Mouse (Mus musculus) kidney, adult 2 months (tissue): ENCODE results near the gene Gys2. TPM values are rescaled to one million over a fixed set of nuclear protein-coding genes. Genes with fewer than 3 reads are reported as not detected.

Source experiments
- DNase-seq: peaks from one replicate; pipeline ENCODE4 v3.0.0; 2021
- H3K27ac ChIP-seq: fragments of 200-500 bp; 2 replicates; pipeline ENCODE4 v1.5.1; 2012; ENCODE audit warnings: low read depth, low read length, control low read depth, inconsistent platforms; ENCODE audit not compliant: insufficient read depth
- H3K27me3 ChIP-seq: fragments of 200-500 bp; replicated peaks from 2 replicates; pipeline ENCODE4 v1.6.1; 2012; ENCODE audit warnings: mild to moderate bottlenecking, moderate library complexity, low read length, inconsistent platforms; ENCODE audit not compliant: control insufficient read depth, insufficient read depth
- H3K36me3 ChIP-seq: fragments of 200-500 bp; 2 replicates; pipeline ENCODE4 v1.6.1; 2012; ENCODE audit warnings: mild to moderate bottlenecking, moderate library complexity, low read length, inconsistent platforms; ENCODE audit not compliant: control insufficient read depth, insufficient read depth
- H3K4me1 ChIP-seq: fragments of 200-500 bp; 2 replicates; pipeline ENCODE4 v1.6.1; 2011; ENCODE audit warnings: low read length; ENCODE audit not compliant: control insufficient read depth, insufficient read depth
- H3K4me3 ChIP-seq: fragments of 200-500 bp; 2 replicates; pipeline ENCODE4 v1.5.1; 2011; ENCODE audit warnings: mild to moderate bottlenecking, low read depth, low read length, control low read depth; ENCODE audit not compliant: insufficient read depth
- CTCF ChIP-seq: fragments of 200-500 bp; conservative IDR thresholded peaks from 2 replicates; pipeline ENCODE4 v1.5.1; 2011; ENCODE audit warnings: low read depth, mild to moderate bottlenecking, control low read depth, low read length, moderate library complexity, mixed read lengths; ENCODE audit not compliant: insufficient read depth, insufficient read length
- POLR2A ChIP-seq: fragments of 200-500 bp; IDR thresholded peaks from one replicate; pipeline ENCODE4 v1.6.1; 2011; ENCODE audit warnings: low read depth, low read length, control low read depth
- WGBS: fragments of 180-500 bp; shearing (Covaris S2); methylation state at CpG from one replicate; pipeline ENCODE4 v1.1.7; 2018; 5-methylcytosine and 5-hydroxymethylcytosine counted together
- polyA plus RNA-seq: library from polyadenylated mRNA; depleted of rRNA; stranded (reverse); fragments of >200 nt; gene quantifications from 2 replicates; pipeline ENCODE4 v1.2.3, GENCODE M21; 2012; rRNA removed

The Gys2 gene
- polyA plus RNA-seq, 1 experiment = 14.8 TPM

GRCm38 (mm10) chr6:142387011-142387754 is 85.7 kb downstream of the Gys2 start, which contains the start of the genes Recql and Golt1b:
Gene Recql, minus strand, starts transcription at chr6:142387087.
Gene Golt1b, plus strand, starts transcription at chr6:142387221.
- TF ChIP-seq CTCF (no peak), POLR2A (no peak)
- no peaks in the 10 kb centered on the region for H3K27me3 ChIP-seq
- H3K36me3 ChIP-seq = no peaks in the 10 kb centered on the region
- under 1% methylated on average over 86 of the region's 87 CpGs for WGBS
- H3K4me3 ChIP-seq = peak within 1 kb of the TSS; percentile 98
- H3K4me1 ChIP-seq = 0 out of 2 replicates have a peak, but pooled peaks cover 4% of the 10 kb centered on the region
- H3K27ac ChIP-seq = no peak within 1 kb of the TSS
- DNase-seq = peak; percentile 99

GRCm38 (mm10) chr6:142386285-142387010 is 86.5 kb downstream of the Gys2 start:
- Histone ChIP-seq H3K4me1 (0 out of 2 replicates have a peak, but pooled peaks cover 4% of the 10 kb centered on the region), H3K4me3 (peak overlapping the region; percentile 98), H3K27me3 (no peaks in the 10 kb centered on the region), H3K36me3 (no peaks in the 10 kb centered on the region), H3K27ac (no peak overlapping the region)
- WGBS = 4% methylated on average over 31 of the region's 31 CpGs
- DNase-seq = no peak
- TF ChIP-seq CTCF (no peak), POLR2A (no peak)

GRCm38 (mm10) chr6:142384521-142384920 is 88.4 kb downstream of the Gys2 start:
- no peaks in the 10 kb centered on the region for H3K27me3 ChIP-seq
- H3K4me1 ChIP-seq = 0 out of 2 replicates have a peak, but pooled peaks cover 4% of the 10 kb centered on the region
- H3K36me3 ChIP-seq = no peaks in the 10 kb centered on the region
- no peak overlapping the region for H3K27ac ChIP-seq
- no peak for DNase-seq
- TF ChIP-seq POLR2A (no peak), CTCF (no peak)
- 85% methylated on average over 9 of the region's 9 CpGs for WGBS
- H3K4me3 ChIP-seq = no peak overlapping the region

GRCm38 (mm10) chr6:142381615-142382014 is 91.3 kb downstream of the Gys2 start:
- WGBS = 82% methylated on average over 7 of the region's 7 CpGs
- no peak for DNase-seq
- Histone ChIP-seq H3K36me3 (no peaks in the 10 kb centered on the region), H3K4me3 (no peak overlapping the region), H3K27ac (no peak overlapping the region), H3K27me3 (no peaks in the 10 kb centered on the region), H3K4me1 (no peaks in the 10 kb centered on the region)
- no peak for TF ChIP-seq POLR2A
- TF ChIP-seq CTCF = no peak

GRCm38 (mm10) chr6:142379961-142380360 is 92.9 kb downstream of the Gys2 start:
- TF ChIP-seq POLR2A = no peak
- no peak for TF ChIP-seq CTCF

GRCm38 (mm10) chr6:142378576-142379330 is 94.2 kb downstream of the Gys2 start:
- DNase-seq = no peak
- Histone ChIP-seq H3K4me1 (no peaks in the 10 kb centered on the region), H3K27ac (no peak overlapping the region), H3K27me3 (no peaks in the 10 kb centered on the region), H3K36me3 (no peaks in the 10 kb centered on the region; the same call in 1 of the 2 replicates), H3K4me3 (no peak overlapping the region)
- TF ChIP-seq CTCF (no peak), POLR2A (no peak)
- 90% methylated on average over 8 of the region's 8 CpGs for WGBS

More at GRCm38 (mm10) chr6:142379961-142380360, 92.9 kb downstream of the Gys2 start:
- no peaks in the 10 kb centered on the region for H3K27me3 ChIP-seq
- WGBS = 74% methylated on average over 6 of the region's 6 CpGs
- no peaks in the 10 kb centered on the region for H3K4me1 ChIP-seq
- H3K4me3 ChIP-seq = no peak overlapping the region
- H3K27ac ChIP-seq = no peak overlapping the region
- no peaks in the 10 kb centered on the region for H3K36me3 ChIP-seq
- no peak for DNase-seq

GRCm38 (mm10) chr6:142377081-142377480 is 95.8 kb downstream of the Gys2 start:
- no peaks in the 10 kb centered on the region; the same call in 1 of the 2 replicates for H3K36me3 ChIP-seq
- WGBS = 23% methylated on average over 1 of the region's 1 CpGs

More at GRCm38 (mm10) chr6:142377081-142377480, 95.8 kb downstream of the Gys2 start:
- Histone ChIP-seq H3K4me1 (no peaks in the 10 kb centered on the region), H3K27me3 (no peaks in the 10 kb centered on the region), H3K4me3 (no peak overlapping the region), H3K27ac (no peak overlapping the region)
- DNase-seq = no peak
- TF ChIP-seq POLR2A = no peak
- TF ChIP-seq CTCF = no peak

Other genes starting within 250 kb of the Gys2 start
- gene Iapp, start 174.7 kb downstream of the Gys2 start, polyA plus RNA-seq = not detected in 2 replicates
- gene Slco1a5, start 150.1 kb downstream of the Gys2 start, polyA plus RNA-seq = not detected in 2 replicates
- 5.6 and 6.0 TPM in 2 replicates for gene Pyroxd1, start 127.5 kb downstream of the Gys2 start, polyA plus RNA-seq
- 2.6 and 4.4 TPM in 2 replicates for gene Recql, start 86.0 kb downstream of the Gys2 start, polyA plus RNA-seq
- gene Golt1b, start 85.9 kb downstream of the Gys2 start, polyA plus RNA-seq = 4.6 and 5.5 TPM in 2 replicates
- 0.14 and 0.30 TPM in 2 replicates for gene Spx, start 59.7 kb downstream of the Gys2 start, polyA plus RNA-seq
- 2,043 and 2,340 TPM in 2 replicates for gene Ldhb, start 34.8 kb upstream of the Gys2 start, polyA plus RNA-seq
- 9.4 TPM in 2 replicates for gene Kcnj8, start 98.5 kb upstream of the Gys2 start, polyA plus RNA-seq
- 4.1 and 5.3 TPM in 2 replicates for gene Abcc9, start 229.2 kb upstream of the Gys2 start, polyA plus RNA-seq